Mouse (Mus musculus): ENCODE measurements around the gene Tmem89. TPM values are rescaled to one million over a fixed set of nuclear protein-coding genes. Genes with fewer than 3 reads are reported as not detected.

Gene Tmem89
- polyA plus RNA-seq, 2 experiments = 0.24 TPM; not detected in 1

DNA sequence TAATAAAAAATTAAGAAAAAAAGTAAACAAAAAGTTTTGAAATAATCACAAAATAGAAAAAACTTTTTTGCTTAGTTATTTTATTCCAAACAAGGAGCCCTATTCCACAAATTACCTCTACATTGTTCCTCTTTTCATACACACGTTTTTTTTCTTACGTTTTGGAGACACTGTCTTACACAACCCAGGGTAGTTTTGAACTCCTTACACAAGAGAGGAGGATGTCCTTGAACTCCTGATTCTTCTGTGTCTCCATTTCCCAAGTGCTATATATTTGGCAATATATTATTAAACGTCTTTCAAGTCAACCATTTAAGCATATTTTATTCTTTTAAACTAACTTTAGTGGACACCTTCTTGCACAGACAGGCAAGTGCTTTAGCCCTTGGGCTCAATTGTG is 21.6 kb downstream of the Tmem89 start:
- no peak overlapping the region for H3K27ac ChIP-seq (replicated peaks; ENCODE audit: low read depth, low read length)
- H3K9ac ChIP-seq (ENCODE audit: low read depth, low read length, severe bottlenecking) = no peak overlapping the region
- H3K36me3 ChIP-seq (ENCODE audit: control insufficient read depth, insufficient read depth, low read length) = peaks cover 28% of the 10 kb centered on the region
- peaks cover 5% of the 10 kb centered on the region; the same call in 1 of the 2 replicates for H3K4me1 ChIP-seq (ENCODE audit: control insufficient read depth, insufficient read depth, low read length)
- no peaks in the 10 kb centered on the region for H3K9me3 ChIP-seq (ENCODE audit: control insufficient read depth, low read length)
- H3K4me3 ChIP-seq (replicated peaks; ENCODE audit: low read length) = peak overlapping the region; percentile 95
- WGBS = 15% methylated on average over 3 of the region's 3 CpGs
- peak overlapping the region; percentile 37 for H3K4me2 ChIP-seq (replicated peaks; ENCODE audit: low read depth, low read length, severe bottlenecking)
- DNase-seq (ENCODE audit: low spot score) (no peak), ATAC-seq (ENCODE audit: low FRiP score, low read depth) (no peak)
- TF ChIP-seq POLR2A (IDR thresholded peaks at IDR 0.05; ENCODE audit: borderline replicate concordance, extremely low read depth, insufficient read depth, insufficient read length) = no peak
- H3K27me3 ChIP-seq (ENCODE audit: control insufficient read depth, insufficient read depth, low read length) = no peaks in the 10 kb centered on the region

DNA sequence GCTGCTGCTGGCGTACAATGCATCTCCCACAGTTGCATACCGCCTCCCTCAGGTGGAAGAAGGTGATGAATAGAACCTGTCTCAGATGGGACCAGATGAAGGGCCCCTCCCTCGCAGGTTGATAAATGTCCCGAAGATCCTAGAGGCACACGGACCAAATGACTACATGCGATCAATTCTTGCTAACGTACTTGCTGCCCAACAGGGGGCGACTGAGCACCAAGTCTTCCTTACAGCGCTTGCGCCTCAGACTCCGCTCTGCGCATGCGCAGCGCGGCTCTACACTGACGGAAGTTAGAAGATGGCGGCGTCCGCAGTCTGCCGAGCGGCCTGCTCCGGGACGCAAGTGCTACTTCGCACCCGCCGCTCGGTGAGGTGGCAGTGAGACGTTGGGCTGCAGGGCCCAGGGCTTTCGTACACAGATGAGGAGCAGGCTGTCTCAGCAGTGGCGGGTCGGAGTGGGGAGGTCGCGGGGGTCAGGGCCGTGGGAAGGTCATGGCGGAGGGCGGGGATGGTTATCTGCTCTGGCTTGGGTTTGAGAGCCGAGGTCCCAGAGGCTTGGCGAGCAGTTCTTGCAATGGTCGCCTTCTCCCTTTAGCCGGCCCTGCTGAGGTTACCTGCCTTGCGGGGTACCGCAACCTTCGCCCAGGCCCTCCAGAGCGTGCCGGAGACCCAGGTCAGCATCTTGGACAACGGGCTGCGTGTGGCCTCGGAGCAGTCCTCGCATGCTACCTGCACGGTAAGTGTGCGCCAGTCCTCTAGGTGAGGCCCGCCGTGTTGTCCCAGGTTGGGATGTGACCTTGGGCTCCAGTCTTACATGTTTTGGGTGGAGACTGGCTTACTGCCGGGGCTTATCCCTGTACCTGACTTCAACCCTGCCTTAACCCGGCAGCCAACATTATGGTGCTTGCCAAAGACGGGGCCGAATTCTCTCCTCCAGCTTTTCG is 22.3 kb downstream of the Tmem89 start, which contains the start of gene Uqcrc1:
Uqcrc1 (plus strand) TSS at position 216 of the 947 bp plus-strand sequence.
- ATAC-seq (ENCODE audit: low FRiP score, low read depth) = peak; percentile 91
- Histone ChIP-seq H3K9me3 (ENCODE audit: control insufficient read depth, low read length) (no peaks in the 10 kb centered on the region), H3K4me2 (replicated peaks; ENCODE audit: low read depth, low read length, severe bottlenecking) (peak within 1 kb of the TSS; percentile 71), H3K4me1 (ENCODE audit: control insufficient read depth, insufficient read depth, low read length) (peaks cover 5% of the 10 kb centered on the region; the same call in 1 of the 2 replicates), H3K27ac (replicated peaks; ENCODE audit: low read depth, low read length) (peak within 1 kb of the TSS; percentile 68; the same call in 1 of the 2 replicates), H3K9ac (ENCODE audit: low read depth, low read length, severe bottlenecking) (peak within 1 kb of the TSS; percentile 96), H3K27me3 (ENCODE audit: control insufficient read depth, insufficient read depth, low read length) (no peaks in the 10 kb centered on the region), H3K4me3 (replicated peaks; ENCODE audit: low read length) (peak within 1 kb of the TSS; percentile 95), H3K36me3 (ENCODE audit: control insufficient read depth, insufficient read depth, low read length) (peaks cover 35% of the 10 kb centered on the region)
- peak; percentile 96 for DNase-seq (ENCODE audit: low spot score)
- TF ChIP-seq POLR2A (IDR thresholded peaks at IDR 0.05; ENCODE audit: borderline replicate concordance, extremely low read depth, insufficient read depth, insufficient read length) = peak; percentile 75; the same call in 1 of the 2 replicates
- WGBS = 2% methylated on average over 53 of the region's 58 CpGs

DNA sequence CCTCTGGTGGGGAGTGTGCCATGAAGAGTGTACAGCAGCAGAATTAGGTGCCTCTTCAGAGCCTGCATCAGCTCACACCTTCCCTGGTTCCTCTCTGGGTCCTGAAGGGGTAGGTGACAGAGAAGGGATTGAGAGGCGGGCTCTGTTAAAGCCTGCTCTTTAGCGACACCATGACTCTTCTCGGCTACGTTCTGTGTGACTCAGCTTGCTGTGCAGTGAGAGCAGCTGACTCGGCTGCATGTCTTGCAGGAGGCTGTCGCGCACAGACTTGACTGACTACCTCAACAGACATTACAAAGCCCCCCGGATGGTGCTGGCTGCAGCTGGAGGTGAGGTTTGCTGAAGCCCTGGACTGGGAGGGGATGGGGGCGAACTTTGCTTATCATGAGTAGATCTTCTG is 30.7 kb downstream of the Tmem89 start:
- no peak for DNase-seq (ENCODE audit: low spot score)
- 83% methylated on average over 9 of the region's 9 CpGs for WGBS
- Histone ChIP-seq H3K27me3 (ENCODE audit: control insufficient read depth, insufficient read depth, low read length) (no peaks in the 10 kb centered on the region), H3K9ac (ENCODE audit: low read depth, low read length, severe bottlenecking) (no peak overlapping the region), H3K4me3 (replicated peaks; ENCODE audit: low read length) (no peak overlapping the region), H3K4me1 (ENCODE audit: control insufficient read depth, insufficient read depth, low read length) (peaks cover 22% of the 10 kb centered on the region), H3K4me2 (replicated peaks; ENCODE audit: low read depth, low read length, severe bottlenecking) (no peak overlapping the region), H3K27ac (replicated peaks; ENCODE audit: low read depth, low read length) (no peak overlapping the region), H3K36me3 (ENCODE audit: control insufficient read depth, insufficient read depth, low read length) (peaks cover 93% of the 10 kb centered on the region), H3K9me3 (ENCODE audit: control insufficient read depth, low read length) (no peaks in the 10 kb centered on the region)
- ATAC-seq (ENCODE audit: low FRiP score, low read depth) = no peak
- no peak for TF ChIP-seq POLR2A (IDR thresholded peaks at IDR 0.05; ENCODE audit: borderline replicate concordance, extremely low read depth, insufficient read depth, insufficient read length)

DNA sequence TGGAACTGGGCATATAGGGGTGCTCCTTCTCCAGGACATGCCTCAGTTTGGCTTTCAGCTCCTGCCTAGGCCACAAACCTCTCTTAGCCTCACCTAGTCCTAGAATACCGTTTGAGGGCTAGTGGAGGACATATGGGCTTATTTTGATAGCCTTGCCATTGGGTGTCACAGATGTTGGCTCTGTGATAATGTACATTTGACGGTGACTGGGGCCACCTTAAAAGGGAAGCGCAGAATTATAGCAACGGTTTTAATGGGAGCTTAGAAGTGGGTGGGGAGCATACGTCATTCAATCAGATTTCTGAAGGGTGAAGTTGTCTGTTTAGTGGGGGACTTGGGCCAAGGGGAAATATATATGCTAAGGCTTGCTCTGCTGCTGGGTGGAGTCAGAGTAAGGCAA is 31.2 kb downstream of the Tmem89 start:
- Histone ChIP-seq H3K4me2 (replicated peaks; ENCODE audit: low read depth, low read length, severe bottlenecking) (no peak overlapping the region), H3K4me3 (replicated peaks; ENCODE audit: low read length) (no peak overlapping the region), H3K9me3 (ENCODE audit: control insufficient read depth, low read length) (no peaks in the 10 kb centered on the region), H3K27me3 (ENCODE audit: control insufficient read depth, insufficient read depth, low read length) (no peaks in the 10 kb centered on the region), H3K4me1 (ENCODE audit: control insufficient read depth, insufficient read depth, low read length) (peaks cover 25% of the 10 kb centered on the region), H3K36me3 (ENCODE audit: control insufficient read depth, insufficient read depth, low read length) (peaks cover 93% of the 10 kb centered on the region), H3K9ac (ENCODE audit: low read depth, low read length, severe bottlenecking) (no peak overlapping the region), H3K27ac (replicated peaks; ENCODE audit: low read depth, low read length) (no peak overlapping the region)
- no peak for TF ChIP-seq POLR2A (IDR thresholded peaks at IDR 0.05; ENCODE audit: borderline replicate concordance, extremely low read depth, insufficient read depth, insufficient read length)
- DNase-seq (ENCODE audit: low spot score) (no peak), ATAC-seq (ENCODE audit: low FRiP score, low read depth) (no peak)
- 87% methylated on average over 5 of the region's 5 CpGs for WGBS

DNA sequence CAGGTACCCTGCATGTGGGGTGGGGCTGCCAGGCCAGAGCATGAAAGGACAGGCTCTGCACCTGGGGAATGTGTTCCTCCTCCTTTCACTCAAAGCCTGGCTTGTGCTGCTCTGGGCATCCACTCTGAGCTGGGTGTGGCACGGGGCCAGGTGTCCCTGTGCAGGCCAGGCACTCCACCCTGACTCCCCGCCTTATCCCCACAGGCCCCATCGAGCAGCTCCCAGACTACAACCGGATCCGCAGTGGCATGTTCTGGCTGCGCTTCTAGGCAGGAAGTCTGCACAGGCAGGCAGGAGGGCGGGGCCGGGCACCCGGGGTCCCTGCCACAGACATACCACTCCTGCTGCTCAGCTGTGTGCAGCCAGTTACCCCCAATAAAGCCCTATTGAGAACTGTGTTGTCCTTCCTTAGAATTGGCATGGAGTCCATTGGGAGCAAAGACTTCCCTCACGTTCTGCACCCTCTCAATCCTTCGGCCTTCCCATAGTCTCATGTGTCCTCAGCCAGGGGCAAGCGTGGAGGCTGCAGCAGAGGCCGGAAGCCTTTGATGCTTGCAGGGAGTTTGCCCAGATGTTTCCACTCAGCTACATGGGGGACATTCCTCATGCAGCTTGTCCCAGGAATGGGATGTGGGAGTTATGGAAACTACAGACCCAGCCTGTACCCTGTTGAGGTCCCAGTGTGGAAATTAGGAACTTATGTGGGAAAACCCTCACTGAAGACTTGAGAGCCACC is 35.0 kb downstream of the Tmem89 start:
- no peak for TF ChIP-seq POLR2A (IDR thresholded peaks at IDR 0.05; ENCODE audit: borderline replicate concordance, extremely low read depth, insufficient read depth, insufficient read length)
- Histone ChIP-seq H3K4me1 (ENCODE audit: control insufficient read depth, insufficient read depth, low read length) (peaks cover 25% of the 10 kb centered on the region), H3K4me2 (replicated peaks; ENCODE audit: low read depth, low read length, severe bottlenecking) (0 out of 2 replicates have a peak overlapping the region, but pooled peaks have one; percentile 19), H3K9me3 (ENCODE audit: control insufficient read depth, low read length) (no peaks in the 10 kb centered on the region), H3K4me3 (replicated peaks; ENCODE audit: low read length) (no peak overlapping the region), H3K9ac (ENCODE audit: low read depth, low read length, severe bottlenecking) (no peak overlapping the region), H3K27ac (replicated peaks; ENCODE audit: low read depth, low read length) (peak overlapping the region; percentile 85), H3K27me3 (ENCODE audit: control insufficient read depth, insufficient read depth, low read length) (peaks cover 8% of the 10 kb centered on the region; the same call in 1 of the 2 replicates), H3K36me3 (ENCODE audit: control insufficient read depth, insufficient read depth, low read length) (peaks cover 61% of the 10 kb centered on the region)
- DNase-seq (ENCODE audit: low spot score) = peak; percentile 76
- WGBS = 28% methylated on average over 13 of the region's 13 CpGs
- peak; percentile 42; the same call in 1 of the 2 replicates for ATAC-seq (ENCODE audit: low FRiP score, low read depth)

All from limb, embryonic 14.5 days (tissue).